In genomic region chr5:125407020-125407830, GRCm38 (mm10) we compare ENCODE assay signal across 8 mouse cellular contexts. TPM values are rescaled to one million over a fixed set of nuclear protein-coding genes. Genes with fewer than 3 reads are reported as not detected.
DNase-seq lines count a peak whose midpoint lies in the region; ATAC-seq and TF ChIP-seq lines count a peak whose summit lies in the region.

No protein-coding gene starts in this region.

- peak overlapping the region; percentile 92 for H3K27ac ChIP-seq in heart, embryonic 10.5 days
- peak overlapping the region; percentile 45 for H3K27ac ChIP-seq in ES-Bruce4 (ENCODE audit: insufficient read depth, low read length)
- peak overlapping the region; percentile 96 for H3K27ac ChIP-seq in heart, embryonic 16.5 days (ENCODE audit: low read length)
- peak overlapping the region; percentile 94 for H3K27ac ChIP-seq in macrophage

- peak overlapping the region; percentile 87 for H3K4me2 ChIP-seq in heart, embryonic 16.5 days (ENCODE audit: low read depth, low read length)

- H3K36me3 ChIP-seq in heart, embryonic 10.5 days = 0 out of 2 replicates have a peak, but pooled peaks cover 2% of the 10 kb centered on the region
- H3K36me3 ChIP-seq in ES-Bruce4 (ENCODE audit: control insufficient read depth, insufficient read depth, low read length, poor library complexity, severe bottlenecking) (no peaks in the 10 kb centered on the region), macrophage (ENCODE audit: inconsistent target) (no peaks in the 10 kb centered on the region)
- no peaks in the 10 kb centered on the region for H3K36me3 ChIP-seq in heart, embryonic 16.5 days (ENCODE audit: control insufficient read depth, insufficient read depth)

- no peaks in the 10 kb centered on the region for H3K79me2 ChIP-seq in macrophage (ENCODE audit: inconsistent target)

- no peak for DNase-seq in heart, embryonic 10.5 days (ENCODE audit: low spot score)
- DNase-seq in heart, adult 8-10 months (ENCODE audit: low spot score) = no peak
- DNase-seq in right cerebral cortex, postnatal 10 days (ENCODE audit: low spot score in 2 of 2) = no peak
- DNase-seq in cerebellum, postnatal 25 days = no peak

- peaks cover 22% of the 10 kb centered on the region for H3K4me1 ChIP-seq in heart, embryonic 10.5 days
- H3K4me1 ChIP-seq in ES-Bruce4 (ENCODE audit: control insufficient read depth, insufficient read depth, low read length) = no peaks in the 10 kb centered on the region
- H3K4me1 ChIP-seq in heart, embryonic 16.5 days (ENCODE audit: control insufficient read depth, insufficient read depth, low read length) = peaks cover 12% of the 10 kb centered on the region

- H3K4me3 ChIP-seq in heart, embryonic 10.5 days = peak overlapping the region; percentile 82
- H3K4me3 ChIP-seq in ES-Bruce4 (ENCODE audit: low read depth, low read length) (peak overlapping the region; percentile 70), macrophage (ENCODE audit: inconsistent target) (peak overlapping the region; percentile 54)
- peak overlapping the region; percentile 72 for H3K4me3 ChIP-seq in heart, embryonic 16.5 days (ENCODE audit: low read length)

- no peak for ATAC-seq in heart, embryonic 16.5 days (replicated peaks; ENCODE audit: extremely low read depth, insufficient read depth, low FRiP score)
- no peak for ATAC-seq in activated CD4-positive, CD25-positive, alpha-beta regulatory T cell, adult 4 months

- 51% methylated on average over 13 of the region's 13 CpGs for WGBS in heart, embryonic 10.5 days
- WGBS in heart, embryonic 16.5 days = 56% methylated on average over 13 of the region's 13 CpGs
- WGBS in macrophage (ENCODE audit: missing documents) = 70% methylated on average over 12 of the region's 13 CpGs

- no peak for TF ChIP-seq EP300 in ES-Bruce4 (IDR thresholded peaks at IDR 0.05; ENCODE audit: insufficient read depth, low read depth, low read length)

- no peak for TF ChIP-seq POLR2A in ES-Bruce4 (IDR thresholded peaks at IDR 0.05; ENCODE audit: insufficient read depth, low read length)

- H3K9me3 ChIP-seq in heart, embryonic 10.5 days = no peaks in the 10 kb centered on the region
- no peaks in the 10 kb centered on the region for H3K9me3 ChIP-seq in ES-Bruce4 (replicated peaks; ENCODE audit: control insufficient read depth, insufficient read depth, low read length, poor library complexity, severe bottlenecking)
- H3K9me3 ChIP-seq in heart, embryonic 16.5 days (replicated peaks; ENCODE audit: control insufficient read depth, low read length) = no peaks in the 10 kb centered on the region

- peak overlapping the region; percentile 59 for H3K9ac ChIP-seq in ES-Bruce4 (ENCODE audit: low read depth, poor library complexity, severe bottlenecking)
- H3K9ac ChIP-seq in heart, embryonic 16.5 days (ENCODE audit: low read length) = peak overlapping the region; percentile 78; the same call in 1 of the 2 replicates

- TF ChIP-seq CTCF in ES-Bruce4 (IDR thresholded peaks at IDR 0.05; ENCODE audit: low read depth, low read length) = no peak

- no peaks in the 10 kb centered on the region for H3K27me3 ChIP-seq in heart, embryonic 10.5 days (ENCODE audit: insufficient read depth, poor library complexity, severe bottlenecking)
- H3K27me3 ChIP-seq in ES-Bruce4 (ENCODE audit: control insufficient read depth, insufficient read depth, low read length, poor library complexity, severe bottlenecking) = no peaks in the 10 kb centered on the region
- no peaks in the 10 kb centered on the region for H3K27me3 ChIP-seq in heart, embryonic 16.5 days (ENCODE audit: control insufficient read depth, insufficient read depth, low read length)

RNA-seq across cellular contexts. Expression of gene Ubc, which starts 17.2 kb away (rescaled TPM):
- polyA plus RNA-seq in heart, embryonic 10.5 days (2016; fragmentation: Nextera tagmentation; extraction: Ambion mirVana) = 921 and 966 TPM in 2 replicates
- total RNA-seq in heart, adult 8-10 months (2022) = 1,000 to 10,000 TPM in 2 of 4 experiments, 100 to 1,000 TPM in 2; 839 to 1,234 (median 1,027) TPM
- polyA plus RNA-seq in ES-Bruce4 (2011; ENCODE audit: insufficient read depth, insufficient read length, low read depth, missing spikeins) (329 and 334 TPM in 2 replicates), macrophage (2018) (431 to 1,072 TPM (median 940 TPM) in 3 replicates)
- polyA plus RNA-seq in heart, embryonic 16.5 days (2015; fragmentation: Nextera tagmentation; extraction: Ambion mirVana) = 928 and 945 TPM in 2 replicates
- 100 to 1,000 TPM in 23 of 26 experiments, 10 to 100 TPM in 3; 63.9 to 507 (median 213) TPM for total RNA-seq in macrophage (2018; cell fraction: chromatin; rRNA removed)
- total RNA-seq in macrophage (2018; cell fraction: cytosol; rRNA removed) = 1,000 to 10,000 TPM in 21 of 26 experiments, 100 to 1,000 TPM in 5; 601 to 2,041 (median 1,305) TPM
- total RNA-seq in macrophage (2018; cell fraction: nucleus; rRNA removed) = 100 to 1,000 TPM; 220 to 953 (median 671) TPM
- 1,000 to 10,000 TPM in 1 of 2 experiments, 100 to 1,000 TPM in 1; 706 to 1,210 TPM for polyA plus RNA-seq in activated CD4-positive, CD25-positive, alpha-beta regulatory T cell, adult 4 months (2017; shearing (Covaris generic))

RNA-seq across cellular contexts. Expression of gene Gm10382, which starts 18.1 kb away (rescaled TPM):
- 0.34 and 0.67 TPM in 2 replicates for polyA plus RNA-seq in heart, embryonic 10.5 days (2016; fragmentation: Nextera tagmentation; extraction: Ambion mirVana)
- not detected for total RNA-seq in heart, adult 8-10 months (2022)
- polyA plus RNA-seq in ES-Bruce4 (2011; ENCODE audit: insufficient read depth, insufficient read length, low read depth, missing spikeins) = not detected in 2 replicates
- 0.27 and 0.30 TPM in 2 replicates for polyA plus RNA-seq in heart, embryonic 16.5 days (2015; fragmentation: Nextera tagmentation; extraction: Ambion mirVana)
- 1 to 10 TPM in 20 of 26 experiments, under 1 TPM in 5, not detected in 1; 0.41 to 6.7 (median 1.5) TPM for total RNA-seq in macrophage (2018; cell fraction: chromatin; rRNA removed)
- total RNA-seq in macrophage (2018; cell fraction: cytosol; rRNA removed) = under 1 TPM in 20 of 26 experiments, not detected in 6; 0.05 to 0.63 (median 0.18) TPM
- total RNA-seq in macrophage (2018; cell fraction: nucleus; rRNA removed) = 10 to 100 TPM in 1 of 26 experiments, 1 to 10 TPM in 18, under 1 TPM in 4, not detected in 3; 0.60 to 10.9 (median 2.2) TPM
- not detected in 3 replicates for polyA plus RNA-seq in macrophage (2018)
- 1 to 10 TPM in 1 of 2 experiments, under 1 TPM in 1; 0.68 to 1.1 TPM for polyA plus RNA-seq in activated CD4-positive, CD25-positive, alpha-beta regulatory T cell, adult 4 months (2017; shearing (Covaris generic))

RNA-seq across cellular contexts. Expression of gene Dhx37, which starts 26.7 kb away (rescaled TPM):
- polyA plus RNA-seq in heart, embryonic 10.5 days (2016; fragmentation: Nextera tagmentation; extraction: Ambion mirVana) = 15.9 and 18.7 TPM in 2 replicates
- total RNA-seq in heart, adult 8-10 months (2022) = 10 to 100 TPM; 11.8 to 14.2 (median 12.6) TPM
- polyA plus RNA-seq in ES-Bruce4 (2011; ENCODE audit: insufficient read depth, insufficient read length, low read depth, missing spikeins) = 35.2 and 42.3 TPM in 2 replicates
- polyA plus RNA-seq in heart, embryonic 16.5 days (2015; fragmentation: Nextera tagmentation; extraction: Ambion mirVana) = 8.5 and 10.5 TPM in 2 replicates
- 10 to 100 TPM in 21 of 26 experiments, 1 to 10 TPM in 5; 4.6 to 34.3 (median 17.3) TPM for total RNA-seq in macrophage (2018; cell fraction: chromatin; rRNA removed)
- 10 to 100 TPM in 6 of 26 experiments, 1 to 10 TPM in 20; 5.1 to 12.6 (median 8.3) TPM for total RNA-seq in macrophage (2018; cell fraction: cytosol; rRNA removed)
- total RNA-seq in macrophage (2018; cell fraction: nucleus; rRNA removed) = 10 to 100 TPM in 10 of 26 experiments, 1 to 10 TPM in 16; 5.9 to 22.3 (median 9.2) TPM
- 6.9 to 16.2 TPM (median 11.8 TPM) in 3 replicates for polyA plus RNA-seq in macrophage (2018)
- 10 to 100 TPM in 1 of 2 experiments, 1 to 10 TPM in 1; 6.1 to 13.8 TPM for polyA plus RNA-seq in activated CD4-positive, CD25-positive, alpha-beta regulatory T cell, adult 4 months (2017; shearing (Covaris generic))

RNA-seq across cellular contexts. Expression of gene Bri3bp, which starts 34.1 kb away (rescaled TPM):
- polyA plus RNA-seq in heart, embryonic 10.5 days (2016; fragmentation: Nextera tagmentation; extraction: Ambion mirVana) = 45.6 and 52.9 TPM in 2 replicates
- 10 to 100 TPM; 44.4 to 61.8 (median 45.5) TPM for total RNA-seq in heart, adult 8-10 months (2022)
- polyA plus RNA-seq in ES-Bruce4 (2011; ENCODE audit: insufficient read depth, insufficient read length, low read depth, missing spikeins) (43.8 and 45.8 TPM in 2 replicates), macrophage (2018) (3.6 to 7.6 TPM (median 5.6 TPM) in 3 replicates)
- polyA plus RNA-seq in heart, embryonic 16.5 days (2015; fragmentation: Nextera tagmentation; extraction: Ambion mirVana) = 44.1 and 45.2 TPM in 2 replicates
- total RNA-seq in macrophage (2018; cell fraction: chromatin; rRNA removed) = 1 to 10 TPM in 13 of 26 experiments, under 1 TPM in 12, not detected in 1; 0.17 to 5.0 (median 1.0) TPM
- total RNA-seq in macrophage (2018; cell fraction: cytosol; rRNA removed) = 1 to 10 TPM; 1.5 to 8.9 (median 3.8) TPM
- total RNA-seq in macrophage (2018; cell fraction: nucleus; rRNA removed) = 1 to 10 TPM; 1.1 to 8.5 (median 2.7) TPM
- polyA plus RNA-seq in activated CD4-positive, CD25-positive, alpha-beta regulatory T cell, adult 4 months (2017; shearing (Covaris generic)) = 10 to 100 TPM; 13.7 to 14.3 TPM

Comparison
In these comparisons a context has a peak if more than half of its experiments do, and no peak if none do; other contexts are left out.
1. H3K27ac ChIP-seq: peak in every context shown above with its lines; median percentile 96 in heart, embryonic 16.5 days; 94 in macrophage; 92 in heart, embryonic 10.5 days; 45 in ES-Bruce4.